Mouse (Mus musculus): ENCODE measurements around the gene H2-D1.

- TF ChIP-seq EP300 (IDR thresholded peaks at IDR 0.05) (no peak), CTCF (IDR thresholded peaks at IDR 0.05) (no peak)
These were observed 5.2 kb upstream of the H2-D1 start for GRCm38 (mm10) chr17:35257378-35257777.
